Mouse (Mus musculus) embryo, embryonic 10 days (tissue): ENCODE results near the gene Sae1.
A peak's percentile ranks its signal among the peaks of the same experiment; 100 is the strongest.
"Not testable (repeated sequence)": the region's sequence is repeated elsewhere in the genome, so short reads cannot be mapped to it uniquely, and the experiment has no call there.

Experiments used
- DNase-seq: peaks from one replicate; pipeline ENCODE4 v3.0.0-alpha.2; 2015; ENCODE audit warnings: low spot score

Sae1 gene

GRCm38 (mm10) chr7:16310020-16310520, 77.5 kb downstream of the Sae1 start:
- DNase-seq, result peak; percentile 76

GRCm38 (mm10) chr7:16309318-16310019, 78.1 kb downstream of the Sae1 start:
- DNase-seq, result peak; percentile 70

GRCm38 (mm10) chr7:16308555-16309317, 78.9 kb downstream of the Sae1 start:
- no peak for DNase-seq

- DNase-seq, result not testable (repeated sequence)
Observed at GRCm38 (mm10) chr7:16308093-16308492, 79.5 kb downstream of the Sae1 start, which contains the start of gene Bbc3. Bbc3 (plus strand) TSS chr7:16308393.

- DNase-seq, result not testable (repeated sequence)
Observed at GRCm38 (mm10) chr7:16307141-16307540, 80.5 kb downstream of the Sae1 start.

GRCm38 (mm10) chr7:16299419-16300035, 88.1 kb downstream of the Sae1 start:
- peak; percentile 93 for DNase-seq

GRCm38 (mm10) chr7:16298927-16299326, 88.7 kb downstream of the Sae1 start:
- DNase-seq, result no peak

- no peak for DNase-seq
Observed at GRCm38 (mm10) chr7:16297616-16298015, 90.0 kb downstream of the Sae1 start.

- DNase-seq, result peak; percentile 83
Observed at GRCm38 (mm10) chr7:16296766-16297390, 90.7 kb downstream of the Sae1 start.

- no peak for DNase-seq
Observed at GRCm38 (mm10) chr7:16296146-16296545, 91.5 kb downstream of the Sae1 start.

GRCm38 (mm10) chr7:16295321-16295900, 92.2 kb downstream of the Sae1 start:
- DNase-seq, result peak; percentile 84

GRCm38 (mm10) chr7:16294837-16295236, 92.8 kb downstream of the Sae1 start:
- peak; percentile 96 for DNase-seq

GRCm38 (mm10) chr7:16294346-16294745, 93.3 kb downstream of the Sae1 start:
- peak; percentile 68 for DNase-seq

- no peak for DNase-seq
Observed at GRCm38 (mm10) chr7:16287791-16288190, 99.8 kb downstream of the Sae1 start.

- DNase-seq, result no peak
Observed at GRCm38 (mm10) chr7:16287016-16287415, 100.6 kb downstream of the Sae1 start.

- peak; percentile 97 for DNase-seq
Observed at GRCm38 (mm10) chr7:16286026-16286961, 101.3 kb downstream of the Sae1 start, which contains the start of gene Ccdc9. Ccdc9 (minus strand) TSS chr7:16286795.

- peak; percentile 53 for DNase-seq
Observed at GRCm38 (mm10) chr7:16285450-16286025, 102.1 kb downstream of the Sae1 start.

- DNase-seq, result no peak
Observed at GRCm38 (mm10) chr7:16284904-16285303, 102.7 kb downstream of the Sae1 start.

- no peak for DNase-seq
Observed at GRCm38 (mm10) chr7:16284001-16284400, 103.6 kb downstream of the Sae1 start.

GRCm38 (mm10) chr7:16282334-16282733, 105.3 kb downstream of the Sae1 start:
- no peak for DNase-seq
